Comparison of ENCODE assay signal across 15 mouse cellular contexts in genomic region chr1:138628486-138628885, GRCm38 (mm10).
"Had no signal": no experiment of that assay in that cellular context is flagged by ENCODE, and none has a peak within 500 bp of the region (broad histone marks: within the 10 kb centered on the region; RNA-seq: fewer than 3 reads in every experiment).

No protein-coding gene starts in this region.

- H3K4me3 ChIP-seq: neural tube, embryonic 15.5 days; stomach, embryonic 15.5 days had no signal

- H3K36me3 ChIP-seq: neural tube, embryonic 15.5 days; stomach, embryonic 15.5 days had no signal

- H3K27ac ChIP-seq: neural tube, embryonic 15.5 days; stomach, embryonic 15.5 days; stomach, postnatal 0 days had no signal

- H3K27me3 ChIP-seq: neural tube, embryonic 15.5 days; stomach, embryonic 15.5 days had no signal

- H3K4me2 ChIP-seq: neural tube, embryonic 15.5 days; stomach, embryonic 15.5 days had no signal

- H3K9ac ChIP-seq: neural tube, embryonic 15.5 days; stomach, embryonic 15.5 days had no signal

- DNase-seq: retina, postnatal 1 day; right cerebral cortex, adult 18-20 months; right cerebral cortex, postnatal 14 days; right cerebral cortex, postnatal 25 days; right cerebral cortex, postnatal 4 days; spleen, adult 18-20 months; thymus, adult 18-20 months; thymus, adult 2 months; thymus, postnatal 14 days; thymus, postnatal 25 days; thymus, postnatal 36 days; thymus, postnatal 4 days had no signal

- H3K4me1 ChIP-seq: neural tube, embryonic 15.5 days; stomach, embryonic 15.5 days had no signal

- H3K9me3 ChIP-seq: neural tube, embryonic 15.5 days; stomach, embryonic 15.5 days had no signal
